Mouse (Mus musculus): Measurements from ENCODE around the gene Myo1h.

GRCm38 (mm10) chr5:114286102-114286501 lies 2.9 kb upstream of the Myo1h start:
- TF ChIP-seq CTCF (IDR thresholded peaks at IDR 0.05; ENCODE audit: extremely low read depth, insufficient read length, insufficient replicate concordance, low read depth, low read length) (peak; percentile 42; the same call in 1 of the 2 replicates), POLR2A (IDR thresholded peaks at IDR 0.05; ENCODE audit: low read depth, low read length) (no peak)
